Mouse (Mus musculus): ENCODE measurements around the gene Pdap1. TPM values are rescaled to one million over a fixed set of nuclear protein-coding genes. Genes with fewer than 3 reads are reported as not detected.
"Not testable (repeated sequence)": the region's sequence is repeated elsewhere in the genome, so short reads cannot be mapped to it uniquely, and the experiment has no call there.

Gene Pdap1
- total RNA-seq, 2 experiments from 2014 or later = 56.0 to 56.6 TPM

DNA sequence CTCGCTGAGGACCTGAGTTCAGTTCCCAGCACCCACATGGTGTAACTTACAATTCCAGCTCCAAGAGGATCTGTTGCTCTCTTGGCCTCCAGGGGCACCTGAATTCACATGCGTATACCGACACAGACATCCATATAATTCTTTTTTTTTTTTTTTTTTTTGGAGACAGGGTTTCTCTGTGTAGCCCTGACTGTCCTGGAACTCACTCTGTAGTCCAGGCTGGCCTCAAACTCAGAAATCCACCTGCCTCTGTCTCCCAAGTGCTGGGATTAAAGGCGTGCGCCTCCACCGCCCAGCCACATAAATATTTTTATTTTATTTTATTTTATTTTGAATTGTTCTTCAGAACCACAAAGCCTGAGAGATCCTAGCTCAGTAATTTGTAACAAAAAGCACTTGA is 56.8 kb downstream of the Pdap1 start:
- not testable (repeated sequence) for DNase-seq (ENCODE audit: low spot score)

- DNase-seq (ENCODE audit: low spot score) = no peak
These were observed 58.0 kb downstream of the Pdap1 start for GRCm38 (mm10) chr5:145081866-145082613.

Other genes with a start within 250 kb of the Pdap1 start
- gene Smurf1, start 174.4 kb downstream of the Pdap1 start, total RNA-seq (2021) = 10 to 100 TPM in 1 of 2 experiments, 1 to 10 TPM in 1; 9.7 to 13.3 TPM
- gene Gm4871, start 107.5 kb downstream of the Pdap1 start, total RNA-seq (2021) = not detected
- not detected for gene 1700018F24Rik, start 97.2 kb downstream of the Pdap1 start, total RNA-seq (2021)
- 10 to 100 TPM; 23.6 to 30.9 TPM for gene Arpc1a, start 56.4 kb downstream of the Pdap1 start, total RNA-seq (2021)
- gene Kpna7, start 56.2 kb downstream of the Pdap1 start, total RNA-seq (2021) = not detected
- gene Arpc1b, start 26.0 kb downstream of the Pdap1 start, total RNA-seq (2021) = 10 to 100 TPM; 17.2 to 25.7 TPM
- gene Bud31, start 124 bp upstream of the Pdap1 start, total RNA-seq (2021) = 10 to 100 TPM; 48.5 to 54.9 TPM
- 10 to 100 TPM; 10.6 to 10.8 TPM for gene Ptcd1, start 26.9 kb upstream of the Pdap1 start, total RNA-seq (2021)
- gene Cpsf4, start 27.0 kb upstream of the Pdap1 start, total RNA-seq (2021) = 1 to 10 TPM; 9.2 to 9.5 TPM
- gene Atp5j2, start 51.8 kb upstream of the Pdap1 start, total RNA-seq (2021) = 100 to 1,000 TPM; 688 to 719 TPM
- gene Zkscan14, start 61.6 kb upstream of the Pdap1 start, total RNA-seq (2021) = 10 to 100 TPM in 1 of 2 experiments, 1 to 10 TPM in 1; 8.7 to 11.8 TPM
- gene Zkscan5, start 64.3 kb upstream of the Pdap1 start, total RNA-seq (2021) = 1 to 10 TPM; 8.5 to 9.6 TPM
- 10 to 100 TPM; 12.4 to 14.9 TPM for gene Zfp655, start 91.5 kb upstream of the Pdap1 start, total RNA-seq (2021)
- 1 to 10 TPM; 7.9 to 8.0 TPM for gene Zscan25, start 140.3 kb upstream of the Pdap1 start, total RNA-seq (2021)
- not detected for gene Cyp3a57, start 205.0 kb upstream of the Pdap1 start, total RNA-seq (2021)

All from gastrocnemius, adult 18-20 months (tissue).